Mouse (Mus musculus) liver, embryonic 16.5 days (tissue): ENCODE results near the gene Ugt1a8. TPM values are rescaled to one million over a fixed set of nuclear protein-coding genes. Genes with fewer than 3 reads are reported as not detected.
"Not testable (repeated sequence)": the region's sequence is repeated elsewhere in the genome, so short reads cannot be mapped to it uniquely, and the experiment has no call there.

Experiments
- ATAC-seq: fragments of 200-750 bp; cut with Nextera tagmentation; 2 replicates; pipeline ENCODE4 v1.8.0; 2017; ENCODE audit warnings: low read depth, mild to moderate bottlenecking, moderate number of reproducible peaks, moderate library complexity
- H3K27ac ChIP-seq: fragments of 300-500 bp; sonication (generic); 2 replicates; pipeline ENCODE4 v1.5.1; 2014; ENCODE audit warnings: mild to moderate bottlenecking, low read length
- H3K27me3 ChIP-seq: fragments of 300-500 bp; sonication (generic); 2 replicates; pipeline ENCODE4 v1.6.1; 2014; ENCODE audit warnings: low read depth, low read length, mixed read lengths; ENCODE audit not compliant: control insufficient read depth, insufficient read depth
- H3K36me3 ChIP-seq: fragments of 300-500 bp; sonication (generic); 2 replicates; pipeline ENCODE4 v1.6.1; 2014; ENCODE audit warnings: mild to moderate bottlenecking; ENCODE audit not compliant: control insufficient read depth, insufficient read depth
- H3K4me1 ChIP-seq: fragments of 300-500 bp; sonication (generic); 2 replicates; pipeline ENCODE4 v1.6.1; 2014; ENCODE audit warnings: low read depth, low read length, mixed read lengths; ENCODE audit not compliant: control insufficient read depth
- H3K4me2 ChIP-seq: fragments of 300-500 bp; sonication (generic); 2 replicates; pipeline ENCODE4 v1.6.1; 2014; ENCODE audit warnings: low read depth, low read length, mixed read lengths
- H3K4me3 ChIP-seq: fragments of 300-500 bp; sonication (generic); 2 replicates; pipeline ENCODE4 v1.5.1; 2014; ENCODE audit warnings: low read depth, mild to moderate bottlenecking, low read length
- H3K9ac ChIP-seq: fragments of 300-500 bp; sonication (generic); 2 replicates; pipeline ENCODE4 v1.6.1; 2014; ENCODE audit warnings: low read depth, low read length
- H3K9me3 ChIP-seq: fragments of 300-500 bp; sonication (generic); replicated peaks from 2 replicates; pipeline ENCODE4 v1.6.1; 2016; ENCODE audit warnings: low read length; ENCODE audit not compliant: control insufficient read depth
- WGBS: fragments of 180-500 bp; shearing (Covaris S2); extraction: QIAGEN DNeasy Blood & Tissue Kit; methylation state at CpG from one replicate; pipeline ENCODE4 v1.1.7; 2014; ENCODE audit not compliant: insufficient replicate concordance; 5-methylcytosine and 5-hydroxymethylcytosine counted together
- polyA plus RNA-seq: library from polyadenylated mRNA; unstranded; fragments of >200 nt; fragmentation: Nextera tagmentation; extraction: Ambion mirVana; gene quantifications from 2 replicates; pipeline ENCODE4 v1.2.1, GENCODE M21; 2015

Ugt1a8 gene
- polyA plus RNA-seq, 1 experiment from 2014 or later = not detected

DNA sequence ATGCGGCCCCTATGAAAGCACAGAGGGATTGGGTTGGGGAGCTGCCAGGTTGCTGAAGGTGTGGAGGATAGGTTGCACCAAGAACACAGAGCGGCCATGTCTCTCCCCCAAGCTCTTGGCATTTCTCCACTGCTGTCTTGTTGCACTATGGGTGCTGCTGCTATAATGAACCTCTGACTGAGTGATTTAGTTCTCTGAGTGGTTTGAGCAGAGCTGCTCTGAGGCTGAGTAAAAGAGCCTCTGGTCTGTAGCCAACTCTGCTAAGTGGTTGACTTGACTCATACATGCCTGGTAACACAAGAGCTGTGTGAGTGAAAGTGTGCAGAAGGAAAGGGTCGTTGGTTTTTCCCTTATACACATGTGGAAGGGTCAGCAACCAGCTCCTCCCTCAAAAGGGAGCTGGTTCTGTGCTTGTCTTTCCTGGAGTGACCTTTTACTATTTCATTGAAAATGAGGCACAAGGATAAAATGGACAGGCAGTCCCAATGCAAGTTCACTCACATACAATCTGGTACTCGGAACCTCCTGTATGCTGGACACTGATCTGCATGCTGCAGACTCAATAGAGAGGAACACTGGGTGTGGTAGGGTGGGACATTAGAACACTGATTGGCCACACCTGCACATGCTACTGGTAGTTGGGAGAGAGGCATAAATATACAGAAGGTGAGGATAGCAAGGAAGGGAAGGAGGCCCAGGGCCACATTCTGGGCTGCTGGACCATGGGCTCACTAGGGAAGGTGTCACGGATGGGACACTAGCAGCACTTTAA lies 16.3 kb downstream of the Ugt1a8 start:
- Histone ChIP-seq H3K4me3 (peak overlapping the region; percentile 16; the same call in 1 of the 2 replicates), H3K4me2 (peak overlapping the region; percentile 26)
- not testable (repeated sequence) for H3K9ac ChIP-seq

GRCm38 (mm10) chr1:88104667-88105430 lies 17.2 kb downstream of the Ugt1a8 start:
- Histone ChIP-seq H3K27ac (no peak overlapping the region), H3K4me1 (no peaks in the 10 kb centered on the region; the same call in 1 of the 2 replicates), H3K36me3 (no peaks in the 10 kb centered on the region), H3K27me3 (no peaks in the 10 kb centered on the region), H3K4me3 (no peak overlapping the region), H3K9ac (no peak overlapping the region), H3K9me3 (no peaks in the 10 kb centered on the region), H3K4me2 (peak overlapping the region; percentile 26)
- ATAC-seq = no peak
- 51% methylated on average over 1 of the region's 1 CpGs for WGBS

More for the DNA sequence above, 16.3 kb downstream of the Ugt1a8 start:
- not testable (repeated sequence) for ATAC-seq, H3K27ac ChIP-seq, H3K36me3 ChIP-seq, H3K27me3 ChIP-seq, H3K4me1 ChIP-seq, H3K9me3 ChIP-seq
- WGBS = 50% methylated on average over 4 of the region's 5 CpGs

DNA sequence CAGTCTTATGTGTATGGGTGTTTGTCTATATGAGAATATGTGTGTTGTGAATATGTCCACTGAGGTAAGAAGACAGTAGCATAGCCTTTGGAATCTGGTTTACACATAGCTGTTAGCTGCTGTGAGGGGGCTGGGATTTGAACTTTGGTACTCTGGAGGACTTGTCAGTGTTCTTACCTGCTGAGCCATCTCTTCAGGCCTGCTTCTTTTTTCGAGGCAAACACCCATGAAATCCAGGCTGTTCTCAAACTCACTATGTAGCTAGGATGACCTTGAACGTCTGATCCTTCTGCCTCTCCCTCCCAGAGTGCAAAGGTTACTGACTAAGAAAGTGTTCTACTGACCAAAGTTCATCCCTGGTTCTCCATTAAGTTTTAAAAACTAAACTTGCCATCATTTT lies 18.0 kb downstream of the Ugt1a8 start:
- Histone ChIP-seq H3K36me3 (no peaks in the 10 kb centered on the region), H3K9ac (no peak overlapping the region), H3K4me3 (no peak overlapping the region), H3K4me1 (no peaks in the 10 kb centered on the region; the same call in 1 of the 2 replicates), H3K27me3 (no peaks in the 10 kb centered on the region), H3K9me3 (no peaks in the 10 kb centered on the region), H3K4me2 (0 out of 2 replicates have a peak overlapping the region, but pooled peaks have one; percentile 18), H3K27ac (no peak overlapping the region)
- WGBS = 43% methylated on average over 2 of the region's 2 CpGs
- ATAC-seq = no peak

DNA sequence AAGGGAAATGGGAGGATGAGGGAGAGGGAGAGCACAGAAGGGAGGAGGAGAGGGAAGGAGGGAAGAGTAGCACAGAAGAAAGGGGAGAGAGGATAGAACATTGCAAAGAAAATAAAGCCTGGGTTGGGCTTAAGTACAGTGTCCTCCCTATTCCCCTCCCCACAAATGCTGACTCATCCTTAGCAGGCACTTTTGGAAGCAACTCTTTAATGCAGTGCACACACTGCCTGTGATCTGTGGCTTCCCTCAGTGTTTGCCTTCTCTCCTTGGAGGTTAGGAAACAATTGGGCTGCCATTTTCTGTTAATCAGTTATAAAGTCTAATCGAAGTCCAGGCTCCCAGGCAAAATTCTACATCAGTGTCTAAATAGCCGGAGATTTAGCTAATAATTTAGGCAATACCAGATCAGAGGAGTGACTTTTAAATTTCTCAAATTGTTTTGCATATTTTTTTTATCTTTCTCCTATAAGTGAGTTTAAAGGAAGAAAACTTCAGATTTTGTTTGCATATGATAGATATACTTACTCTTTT lies 21.5 kb downstream of the Ugt1a8 start:
- not testable (repeated sequence) for H3K4me3 ChIP-seq, H3K9me3 ChIP-seq, H3K36me3 ChIP-seq, H3K4me2 ChIP-seq, H3K9ac ChIP-seq, H3K27ac ChIP-seq, H3K4me1 ChIP-seq, H3K27me3 ChIP-seq
- peak; percentile 99 for ATAC-seq
- WGBS = 42% methylated on average over 2 of the region's 2 CpGs

DNA sequence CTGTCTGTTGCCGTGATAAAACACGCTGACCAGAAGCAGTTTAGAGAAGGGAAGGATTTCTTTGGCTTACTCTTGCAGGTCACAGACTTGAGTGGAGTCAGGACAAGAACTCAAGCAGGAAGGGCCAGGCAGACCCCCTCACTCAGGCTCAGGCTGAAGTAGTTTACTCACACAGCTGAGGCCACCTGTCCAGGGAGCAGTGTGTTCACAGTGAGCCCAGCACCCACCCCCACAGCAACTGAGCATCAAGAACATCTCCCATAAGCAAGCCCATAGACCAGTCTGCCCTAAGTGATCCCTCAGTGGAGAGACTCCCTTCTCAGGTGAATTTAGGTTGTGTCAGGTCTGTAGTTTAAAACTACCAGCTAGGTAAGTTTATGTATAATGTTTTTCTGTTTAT lies 22.0 kb downstream of the Ugt1a8 start:
- not testable (repeated sequence) for H3K4me3 ChIP-seq, H3K4me1 ChIP-seq, H3K4me2 ChIP-seq, H3K27me3 ChIP-seq, H3K9me3 ChIP-seq, H3K36me3 ChIP-seq, H3K9ac ChIP-seq
- ATAC-seq = peak; percentile 52
- H3K27ac ChIP-seq = peak overlapping the region; percentile 53; the same call in 1 of the 2 replicates
- 35% methylated on average over 2 of the region's 2 CpGs for WGBS

DNA sequence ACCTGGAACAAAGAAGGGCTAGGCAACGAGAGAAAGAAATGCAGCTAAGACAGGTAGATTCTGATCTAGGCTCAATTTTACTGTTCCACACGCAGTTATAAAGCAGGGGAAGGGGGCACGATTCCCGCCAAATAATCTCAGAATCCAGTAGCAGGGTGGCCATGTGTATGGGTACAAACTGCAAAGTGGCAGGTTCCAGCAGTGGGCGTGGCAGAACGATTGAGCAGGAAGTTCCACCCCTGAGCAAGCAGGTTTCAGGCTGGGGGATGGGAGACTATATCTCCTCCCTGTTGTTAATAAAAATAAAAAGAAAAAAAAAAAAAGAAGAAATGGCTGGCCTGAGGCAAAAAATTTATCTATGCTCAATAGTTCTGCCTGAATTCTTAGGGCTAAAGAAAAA lies 25.2 kb downstream of the Ugt1a8 start:
- not testable (repeated sequence) for ATAC-seq, H3K27me3 ChIP-seq, H3K27ac ChIP-seq, H3K4me3 ChIP-seq, H3K9ac ChIP-seq, H3K36me3 ChIP-seq, H3K9me3 ChIP-seq, H3K4me1 ChIP-seq, H3K4me2 ChIP-seq
- WGBS = 69% methylated on average over 6 of the region's 6 CpGs

- not testable (repeated sequence) for H3K9ac ChIP-seq, H3K4me2 ChIP-seq, ATAC-seq, H3K27ac ChIP-seq, H3K9me3 ChIP-seq, H3K4me1 ChIP-seq, H3K27me3 ChIP-seq, H3K36me3 ChIP-seq, H3K4me3 ChIP-seq
- WGBS = 10% methylated on average over 4 of the region's 4 CpGs
Observed at GRCm38 (mm10) chr1:88120550-88120949, 32.9 kb downstream of the Ugt1a8 start.

DNA sequence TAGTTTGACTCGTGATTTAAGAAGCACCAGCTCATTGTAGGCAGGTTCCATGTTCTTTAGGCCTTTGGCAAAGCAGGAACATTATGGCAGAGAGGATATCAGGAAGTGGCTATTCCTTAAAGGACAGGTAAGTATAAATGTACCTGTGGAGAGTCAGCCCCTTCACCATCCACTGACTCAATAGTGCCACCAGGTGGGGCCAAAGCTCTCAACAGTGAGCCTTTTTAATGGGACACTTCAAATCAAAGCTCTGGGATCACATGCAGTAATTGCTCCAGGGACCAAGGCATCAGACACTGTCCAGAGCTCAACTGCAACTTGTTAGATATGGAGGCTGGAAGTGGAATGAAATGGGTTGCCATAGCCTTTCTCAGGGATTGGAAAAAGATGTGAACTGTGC lies 33.9 kb downstream of the Ugt1a8 start:
- H3K9ac ChIP-seq, H3K9me3 ChIP-seq, H3K27me3 ChIP-seq, H3K36me3 ChIP-seq, ATAC-seq, H3K27ac ChIP-seq, H3K4me1 ChIP-seq, H3K4me3 ChIP-seq, H3K4me2 ChIP-seq: not testable (repeated sequence)
- no CpG with 5 or more reads among the region's 1 CpGs for WGBS

DNA sequence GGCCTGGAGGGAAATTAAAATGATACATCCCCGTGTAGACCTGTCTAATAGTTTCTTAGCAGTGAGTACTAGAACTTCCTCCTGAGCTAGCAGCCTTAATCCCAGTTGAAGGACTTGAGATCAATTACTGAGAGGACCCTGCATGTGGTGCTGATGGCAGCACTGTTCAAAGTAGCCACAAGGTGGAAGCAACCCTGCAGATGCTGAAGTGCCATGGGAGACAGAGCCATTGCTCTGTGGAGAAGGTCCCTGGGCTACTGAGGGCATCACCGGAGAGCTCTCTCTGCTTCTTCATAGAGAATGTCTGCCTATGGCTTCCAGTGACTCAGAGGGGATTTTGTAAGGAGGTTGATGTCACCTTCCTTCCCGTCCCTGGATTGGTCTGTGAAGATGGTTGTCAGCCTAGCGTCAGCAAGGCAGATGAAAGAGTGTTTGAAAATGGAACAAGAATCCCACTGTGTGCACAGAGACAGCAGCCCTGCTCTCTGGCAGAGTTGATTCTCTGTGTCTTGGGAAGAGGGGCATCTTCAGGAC lies 38.3 kb downstream of the Ugt1a8 start:
- 65% methylated on average over 4 of the region's 4 CpGs for WGBS
- not testable (repeated sequence) for H3K9ac ChIP-seq, ATAC-seq, H3K27me3 ChIP-seq, H3K9me3 ChIP-seq, H3K27ac ChIP-seq, H3K4me3 ChIP-seq, H3K4me1 ChIP-seq, H3K36me3 ChIP-seq, H3K4me2 ChIP-seq
